In the genomic region with DNA sequence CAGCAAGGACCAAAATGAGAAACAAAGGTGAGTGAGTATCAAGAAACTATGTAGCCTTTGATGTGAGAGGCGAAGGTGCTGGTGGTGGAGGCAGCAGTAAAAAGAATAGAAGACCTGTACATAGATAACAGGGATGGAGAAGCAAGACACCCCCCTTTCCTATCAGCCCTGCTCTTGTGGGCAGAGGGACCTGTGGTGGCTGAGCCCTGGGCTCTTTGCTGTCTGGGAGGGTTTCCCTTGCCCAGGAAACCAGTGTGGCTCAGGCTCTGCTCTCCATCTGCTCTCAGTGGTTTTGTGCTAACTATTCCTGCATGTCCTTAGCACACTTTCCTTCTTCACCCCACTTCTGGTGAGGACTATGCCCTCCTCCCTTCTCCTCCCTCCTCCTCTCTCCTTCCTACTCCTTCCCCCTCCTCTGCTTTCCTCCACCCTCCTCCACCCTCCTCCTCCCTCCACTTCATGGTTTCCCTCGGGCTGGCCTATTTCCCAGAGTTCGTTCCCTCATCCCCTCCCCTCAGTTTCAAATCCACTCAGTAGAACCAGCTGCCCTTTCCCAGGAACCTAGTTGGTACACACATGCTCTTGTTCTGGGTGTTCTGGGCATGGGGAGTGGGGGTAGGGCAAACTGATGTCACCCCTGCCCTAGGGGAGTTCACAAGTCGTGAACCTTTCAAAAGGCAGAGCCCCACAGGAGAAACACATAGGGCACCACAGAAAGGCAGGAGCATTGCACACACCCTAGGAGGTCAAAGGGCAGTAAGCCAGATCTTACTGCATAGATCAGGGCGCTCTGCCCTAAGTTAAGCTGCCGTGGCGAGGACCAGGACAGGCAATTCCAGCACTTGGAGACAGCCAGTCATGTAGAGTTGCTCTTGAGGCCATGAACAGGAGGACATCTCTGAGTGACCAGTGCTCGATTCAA, we compare ENCODE assay signal across 8 mouse cellular contexts.
DNase-seq lines count a peak whose midpoint lies in the region; ATAC-seq and TF ChIP-seq lines count a peak whose summit lies in the region.

No protein-coding gene starts in this region.

- peak; percentile 69 to 70 for DNase-seq in cerebellum, postnatal 10 days
- no peak for DNase-seq in cerebellum, postnatal 25 days
- peak; percentile 17 for DNase-seq in liver, adult 2 months (ENCODE audit: extremely low read depth, low read depth, low spot score)
- DNase-seq in liver = no peak
- DNase-seq in limb, embryonic 14.5 days (ENCODE audit: low spot score) = peak; percentile 54
- DNase-seq in thymus, postnatal 4 days = no peak
- no peak for DNase-seq in T-cell, adult 2 months (ENCODE audit: low spot score)

- no peak overlapping the region for H3K27ac ChIP-seq in liver, adult 2 months (replicated peaks; ENCODE audit: insufficient read depth, low read depth, low read length)
- no peak overlapping the region for H3K27ac ChIP-seq in limb, embryonic 14.5 days (replicated peaks; ENCODE audit: low read depth, low read length)
- H3K27ac ChIP-seq in stomach, embryonic 15.5 days = peak overlapping the region; percentile 44

- WGBS in liver, adult 2 months = 33% methylated on average over 8 of the region's 8 CpGs
- 40% methylated on average over 8 of the region's 8 CpGs for WGBS in limb, embryonic 14.5 days
- 51% methylated on average over 8 of the region's 8 CpGs for WGBS in stomach, embryonic 15.5 days

- no peaks in the 10 kb centered on the region for H3K27me3 ChIP-seq in liver, adult 2 months (ENCODE audit: control insufficient read depth, insufficient read depth, low read length)
- no peaks in the 10 kb centered on the region for H3K27me3 ChIP-seq in limb, embryonic 14.5 days (ENCODE audit: control insufficient read depth, insufficient read depth, low read length)
- H3K27me3 ChIP-seq in stomach, embryonic 15.5 days (replicated peaks) = no peaks in the 10 kb centered on the region

- ATAC-seq in limb, embryonic 14.5 days (ENCODE audit: low FRiP score, low read depth) = peak; percentile 39
- peak; percentile 27; the same call in 1 of the 2 replicates for ATAC-seq in stomach, embryonic 15.5 days (ENCODE audit: insufficient read depth, low FRiP score, low read depth)

- H3K9me3 ChIP-seq in limb, embryonic 14.5 days (ENCODE audit: control insufficient read depth, low read length) = no peaks in the 10 kb centered on the region
- H3K9me3 ChIP-seq in stomach, embryonic 15.5 days = no peaks in the 10 kb centered on the region

- H3K36me3 ChIP-seq in liver, adult 2 months (ENCODE audit: control insufficient read depth, insufficient read depth, low read length) = no peaks in the 10 kb centered on the region
- no peaks in the 10 kb centered on the region for H3K36me3 ChIP-seq in limb, embryonic 14.5 days (ENCODE audit: control insufficient read depth, insufficient read depth, low read length)
- H3K36me3 ChIP-seq in stomach, embryonic 15.5 days = no peaks in the 10 kb centered on the region

- H3K4me2 ChIP-seq in limb, embryonic 14.5 days (replicated peaks; ENCODE audit: low read depth, low read length, severe bottlenecking) = no peak overlapping the region
- no peak overlapping the region for H3K4me2 ChIP-seq in stomach, embryonic 15.5 days

- TF ChIP-seq CTCF in liver, adult 2 months (IDR thresholded peaks at IDR 0.05; ENCODE audit: low read depth, low read length) = no peak

- H3K79me2 ChIP-seq in liver, adult 2 months (ENCODE audit: control insufficient read depth, insufficient read depth, low read length) = no peaks in the 10 kb centered on the region

- TF ChIP-seq POLR2A in liver, adult 2 months (IDR thresholded peaks at IDR 0.05; ENCODE audit: extremely low read depth, insufficient read depth, low read length) = no peak
- no peak for TF ChIP-seq POLR2A in limb, embryonic 14.5 days (IDR thresholded peaks at IDR 0.05; ENCODE audit: borderline replicate concordance, extremely low read depth, insufficient read depth, insufficient read length)

- H3K4me3 ChIP-seq in liver, adult 2 months (ENCODE audit: insufficient read depth, low read depth, low read length) = no peak overlapping the region
- no peak overlapping the region for H3K4me3 ChIP-seq in limb, embryonic 14.5 days (replicated peaks; ENCODE audit: low read length)
- no peak overlapping the region for H3K4me3 ChIP-seq in stomach, embryonic 15.5 days (replicated peaks)

- no peak overlapping the region for H3K9ac ChIP-seq in liver, adult 2 months (ENCODE audit: low read depth, low read length)
- no peak overlapping the region for H3K9ac ChIP-seq in limb, embryonic 14.5 days (ENCODE audit: low read depth, low read length, severe bottlenecking)
- no peak overlapping the region for H3K9ac ChIP-seq in stomach, embryonic 15.5 days

- no peaks in the 10 kb centered on the region; the same call in 1 of the 2 replicates for H3K4me1 ChIP-seq in liver, adult 2 months (ENCODE audit: control insufficient read depth, insufficient read depth, low read length)
- H3K4me1 ChIP-seq in limb, embryonic 14.5 days (ENCODE audit: control insufficient read depth, insufficient read depth, low read length) = peaks cover 56% of the 10 kb centered on the region
- peaks cover 37% of the 10 kb centered on the region for H3K4me1 ChIP-seq in stomach, embryonic 15.5 days

Comparison
In these comparisons a context has a peak if more than half of its experiments do, and no peak if none do; other contexts are left out.
1. DNase-seq: peak in cerebellum, postnatal 10 days (2 of 2), liver, adult 2 months (single experiment) and limb, embryonic 14.5 days (single experiment); none in cerebellum, postnatal 25 days (0 of 2), liver (single experiment), thymus, postnatal 4 days (single experiment) and T-cell, adult 2 months (single experiment).